Mouse (Mus musculus) regulatory T cell (primary cell): Measurements from ENCODE around the gene C1galt1.

ENCODE experiments used
- in situ Hi-C: fragments of 300-600 bp; cut with MboI, MseI; formaldehyde crosslinking; loops from one replicate; pipeline ENCODE4 v1.15.1; 2025; ENCODE audit warnings: high pct_unique_total_duplicates

C1galt1 gene

DNA sequence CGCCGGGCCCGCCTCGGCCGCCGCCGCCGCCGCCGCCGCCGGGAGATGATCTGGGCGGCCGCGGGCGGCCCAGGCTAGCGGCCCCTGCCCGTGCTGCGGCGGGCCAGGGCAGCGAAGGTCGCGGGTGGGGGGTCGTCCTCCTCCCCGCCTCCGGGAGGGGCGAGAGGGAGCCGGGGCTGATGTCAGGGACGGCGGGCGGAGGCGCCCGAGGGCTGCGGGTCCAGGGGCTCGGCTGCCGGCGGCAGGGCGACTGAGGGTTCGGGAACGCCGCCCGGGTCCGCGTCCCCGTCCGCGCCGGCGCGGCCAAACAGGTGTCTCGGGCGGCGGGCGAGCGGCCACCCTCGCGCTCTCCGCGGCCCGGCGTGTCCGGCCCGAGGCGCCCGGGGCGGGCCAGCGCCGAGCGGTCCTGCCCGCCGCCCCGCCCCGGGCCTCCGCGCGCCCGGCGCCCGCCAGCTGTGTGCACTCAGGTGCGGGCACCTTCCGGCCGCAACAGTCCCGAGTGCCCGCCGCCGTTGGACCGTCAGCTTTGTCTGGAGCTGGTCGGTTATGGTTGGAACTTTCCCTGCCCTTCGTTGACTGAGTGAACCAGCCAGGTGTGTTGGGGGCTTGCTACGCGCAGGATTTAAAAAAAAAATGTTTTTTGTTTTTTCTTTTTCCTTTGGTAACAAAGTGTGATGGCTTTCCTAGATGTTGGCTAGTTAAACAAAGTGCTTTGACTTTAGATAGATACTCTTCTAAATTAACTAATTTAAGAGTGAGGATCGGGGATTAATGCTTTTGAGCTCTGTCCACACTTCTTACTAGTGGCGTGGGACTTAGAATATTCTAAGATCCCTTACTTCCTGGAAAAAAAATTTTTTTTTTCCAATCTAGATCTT lies at the start of gene C1galt1:
Gene C1galt1, plus strand, starts transcription at position 41 of the 878 bp plus-strand sequence.
- in situ Hi-C loops: no loop called here

GRCm38 (mm10) chr6:7799969-7800368 lies 44.7 kb upstream of the C1galt1 start:
- in situ Hi-C loops: no loop called here

GRCm38 (mm10) chr6:7803765-7804542 lies 40.7 kb upstream of the C1galt1 start:
- in situ Hi-C loops: no loop called here

- in situ Hi-C loops: no loop called here
Measured at GRCm38 (mm10) chr6:7814146-7814545, 30.5 kb upstream of the C1galt1 start.

DNA sequence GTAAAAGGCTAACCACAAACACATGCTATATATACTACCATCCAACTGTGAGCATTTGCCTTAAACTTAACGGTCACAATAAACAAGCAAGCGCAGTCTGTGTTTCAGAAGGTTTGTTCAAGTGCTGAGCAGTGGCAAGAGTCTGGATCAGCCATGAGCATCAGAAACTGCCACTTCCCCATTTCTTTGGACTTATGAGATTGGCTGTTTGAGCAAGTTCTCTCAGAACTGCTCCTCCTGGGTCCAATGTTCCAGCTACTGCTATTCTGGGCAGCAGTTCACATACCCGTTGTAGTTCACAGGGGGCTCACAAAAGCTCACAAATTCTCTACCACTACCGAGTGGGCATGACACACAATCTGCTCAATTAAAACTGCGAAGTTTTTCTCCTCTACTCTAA lies 28.4 kb upstream of the C1galt1 start:
- in situ Hi-C loops: no loop called here

GRCm38 (mm10) chr6:7822688-7823087 lies 22.0 kb upstream of the C1galt1 start:
- in situ Hi-C loops: no loop called here

GRCm38 (mm10) chr6:7830793-7831192 lies 13.8 kb upstream of the C1galt1 start:
- in situ Hi-C loops: no loop called here

- in situ Hi-C loops: no loop called here
Measured at GRCm38 (mm10) chr6:7832564-7833175, 12.0 kb upstream of the C1galt1 start.

DNA sequence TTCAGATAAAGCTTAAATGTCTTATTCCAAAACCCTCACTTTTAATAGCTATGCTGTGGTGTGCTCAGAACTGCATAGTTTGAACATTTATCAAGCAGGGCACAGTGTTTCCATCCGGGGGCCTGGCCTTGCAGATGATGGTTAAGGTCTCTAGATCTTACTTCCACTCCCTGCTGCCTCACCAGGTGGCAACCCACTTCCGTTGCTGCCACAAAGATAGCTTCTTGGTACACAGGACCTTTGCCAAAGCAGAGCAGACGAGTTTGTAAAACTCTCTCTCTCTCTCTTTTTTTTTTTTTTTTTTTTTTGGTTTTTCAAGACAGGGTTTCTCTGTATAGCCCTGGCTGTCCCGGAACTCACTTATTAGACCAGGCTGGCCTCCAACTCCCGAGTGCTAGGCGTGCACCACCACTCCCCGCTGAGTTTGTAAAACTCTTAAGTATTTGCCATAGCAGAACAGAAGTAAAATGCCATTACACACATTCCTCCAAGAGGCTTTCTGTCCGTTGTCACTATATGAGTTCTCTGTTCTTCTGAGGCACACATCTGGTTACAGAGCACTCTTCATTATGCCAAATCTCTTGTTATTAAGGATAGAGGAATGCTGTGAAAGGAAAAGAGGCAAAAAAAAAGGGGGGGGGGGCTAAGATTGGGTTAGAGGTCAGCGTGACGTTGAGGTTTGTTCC lies 773 bp upstream of the C1galt1 start:
- in situ Hi-C loops: no loop called here

- in situ Hi-C loops: no loop called here
Measured at GRCm38 (mm10) chr6:7844412-7844801, 235 bp upstream of the C1galt1 start.

- in situ Hi-C loops: no loop called here
Measured at GRCm38 (mm10) chr6:7845680-7846017, 1.0 kb downstream of the C1galt1 start.

- in situ Hi-C loops: no loop called here
Measured at GRCm38 (mm10) chr6:7846726-7847439, 2.2 kb downstream of the C1galt1 start.

DNA sequence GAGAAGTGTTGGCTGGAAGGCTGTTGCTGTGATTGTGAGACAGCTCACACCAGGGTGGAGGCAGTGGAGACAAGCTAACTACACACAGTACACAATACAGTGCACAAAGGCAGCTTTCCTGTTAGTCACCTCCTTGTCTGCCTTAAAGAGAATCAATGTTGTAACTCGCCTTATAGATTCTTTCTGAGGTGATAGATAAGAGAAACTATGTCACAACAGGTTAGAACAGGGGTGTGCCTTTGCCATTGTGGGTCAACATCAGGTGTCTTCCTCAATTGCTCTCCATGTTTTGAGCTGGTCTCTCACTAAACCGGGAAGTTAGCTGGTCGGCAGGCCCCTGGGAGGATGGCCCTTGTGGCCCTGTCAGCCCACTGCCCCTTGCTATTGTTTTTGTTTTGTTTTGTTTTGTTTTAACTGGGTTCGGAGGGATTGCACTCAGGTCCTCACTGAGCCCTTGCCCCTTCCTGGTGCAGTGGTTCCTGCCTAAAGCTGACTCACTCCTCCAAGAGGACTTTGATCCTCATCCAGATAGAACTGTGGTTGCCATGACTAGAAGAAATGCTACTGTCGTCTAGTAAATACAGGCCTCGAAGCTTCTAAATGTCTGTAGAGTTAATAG lies 3.4 kb downstream of the C1galt1 start:
- in situ Hi-C loops: no loop called here

DNA sequence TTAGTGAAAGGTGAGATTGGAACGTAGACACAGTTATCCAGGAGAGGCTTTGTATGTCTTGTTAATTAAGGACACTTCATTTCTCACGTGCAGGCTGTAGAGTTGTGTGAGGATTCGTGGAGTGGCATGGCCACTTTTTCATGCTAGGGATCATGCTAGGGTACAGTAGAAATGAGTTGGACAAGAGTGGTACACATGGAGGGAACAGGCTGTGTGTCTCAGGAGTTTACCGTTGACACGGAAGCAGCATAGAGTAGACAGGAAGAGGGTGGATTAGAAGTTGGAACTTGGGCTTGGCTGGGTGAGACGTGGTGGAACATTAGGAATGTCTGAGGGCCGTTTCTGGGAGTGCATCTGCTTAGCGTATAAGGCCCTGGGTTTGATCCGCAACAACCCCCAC lies 4.1 kb downstream of the C1galt1 start:
- in situ Hi-C loops: no loop called here

- in situ Hi-C loops: no loop called here
Measured at GRCm38 (mm10) chr6:7851036-7851435, 6.4 kb downstream of the C1galt1 start.

- in situ Hi-C loops: no loop called here
Measured at GRCm38 (mm10) chr6:7852919-7853318, 8.3 kb downstream of the C1galt1 start.

DNA sequence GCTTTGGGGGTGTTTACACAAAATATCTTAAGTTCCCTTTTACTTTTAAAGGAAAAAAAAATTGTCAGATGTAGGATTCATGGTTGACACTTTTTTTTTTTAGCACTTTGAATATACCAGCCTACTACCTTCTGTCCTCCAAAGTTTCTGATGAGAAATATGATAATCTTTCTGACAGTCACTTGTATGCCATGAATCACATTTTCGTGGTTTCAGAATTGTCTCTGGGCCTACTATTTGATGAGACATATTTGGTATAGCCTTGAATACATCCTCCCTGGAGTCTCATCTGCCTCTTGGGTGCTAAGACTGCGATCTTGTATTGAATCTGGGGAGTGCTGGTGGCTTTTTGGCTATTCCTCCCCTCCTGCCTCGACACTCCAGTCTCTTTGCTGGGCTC lies 8.8 kb downstream of the C1galt1 start:
- in situ Hi-C loops: no loop called here

GRCm38 (mm10) chr6:7856682-7857290 lies 12.1 kb downstream of the C1galt1 start:
- in situ Hi-C loops: no loop called here

- in situ Hi-C loops: no loop called here
Measured at GRCm38 (mm10) chr6:7857356-7858247, 13.0 kb downstream of the C1galt1 start.
